Mouse (Mus musculus) G1E (cell line): Measurements from ENCODE around the gene Eif2ak3.

ENCODE experiments used
- CTCF ChIP-seq: IDR thresholded peaks from 2 replicates; pipeline ENCODE4 v1.5.1; 2012; ENCODE audit warnings: low read depth, low read length, inconsistent platforms, mixed read lengths
- GATA1 ChIP-seq: IDR thresholded peaks from 2 replicates; pipeline ENCODE4 v1.6.1; 2012; ENCODE audit warnings: borderline replicate concordance, low read length, inconsistent platforms, mixed read lengths
- GATA2 ChIP-seq: IDR thresholded peaks from 2 replicates; pipeline ENCODE4 v1.6.1; 2012; ENCODE audit warnings: low read depth, low read length, inconsistent platforms, borderline replicate concordance
- POLR2AphosphoS5 ChIP-seq: IDR thresholded peaks from 2 replicates; pipeline ENCODE4 v1.6.1; 2012; ENCODE audit warnings: low read depth, low read length, inconsistent platforms; ENCODE audit not compliant: insufficient replicate concordance
- TAL1 ChIP-seq: conservative IDR thresholded peaks from 2 replicates; pipeline ENCODE4 v1.6.1; 2012; ENCODE audit warnings: low read depth, low read length, inconsistent platforms, mixed read lengths

- no peak for TF ChIP-seq CTCF
- TF ChIP-seq POLR2AphosphoS5: no peak
- no peak for TF ChIP-seq TAL1
- TF ChIP-seq GATA1: no peak
- TF ChIP-seq GATA2: no peak
Measured at GRCm38 (mm10) chr6:70954040-70954439, 109.7 kb downstream of the Eif2ak3 start.
